Mouse (Mus musculus) stomach, postnatal 0 days (tissue): ENCODE results near the gene Trabd2b.

ENCODE experiments used
- CTCF ChIP-seq: IDR thresholded peaks from 2 replicates; pipeline ENCODE4 v1.5.1; 2016; ENCODE audit warnings: antibody characterized with exemption, low read depth, mild to moderate bottlenecking, moderate library complexity
- EP300 ChIP-seq: optimal IDR thresholded peaks from 2 replicates; pipeline ENCODE3; 2016; ENCODE audit warnings: antibody characterized with exemption

GRCm38 (mm10) chr4:114469881-114470280 lies 63.4 kb downstream of the Trabd2b start:
- no peak for TF ChIP-seq EP300
- TF ChIP-seq CTCF, result no peak
